Mouse (Mus musculus) neutrophil, adult 5-6 weeks (primary cell): ENCODE measurements around the gene Yod1. TPM values are rescaled to one million over a fixed set of nuclear protein-coding genes. Genes with fewer than 3 reads are reported as not detected.

ENCODE experiments used
- ATAC-seq: fragments of 151-379, 151-347 bp; 2 replicates; pipeline ENCODE4 v1.8.0; 2017; ENCODE audit warnings: mild to moderate bottlenecking, moderate TSS enrichment; ENCODE audit not compliant: insufficient number of reproducible peaks, poor library complexity, low FRiP score, severe bottlenecking; ENCODE audit errors: extremely low read depth
- total RNA-seq: library from RNA; stranded (forward); fragments of 200-1000 nt; gene quantifications from 2 replicates; pipeline ENCODE4 v1.2.3, GENCODE M21; 2017

Gene Yod1
- total RNA-seq: 12.6 and 13.6 TPM in 2 replicates

GRCm38 (mm10) chr1:130717291-130717871 lies at the start of gene Yod1:
TSS of gene Yod1 (plus strand) at chr1:130717327.
- peak; percentile 40 for ATAC-seq

- ATAC-seq: no peak
These were observed 38.6 kb upstream of the Yod1 start for GRCm38 (mm10) chr1:130678551-130678950.

GRCm38 (mm10) chr1:130681075-130681474 lies 36.1 kb upstream of the Yod1 start:
- no peak for ATAC-seq

- no peak for ATAC-seq
These were observed 35.3 kb upstream of the Yod1 start for GRCm38 (mm10) chr1:130681656-130682413.

- no peak for ATAC-seq
These were observed 33.2 kb upstream of the Yod1 start for GRCm38 (mm10) chr1:130683905-130684304.

- no peak for ATAC-seq
These were observed 18.5 kb upstream of the Yod1 start for GRCm38 (mm10) chr1:130698601-130699000.

GRCm38 (mm10) chr1:130699937-130700633 lies 17.0 kb upstream of the Yod1 start:
- ATAC-seq: no peak

GRCm38 (mm10) chr1:130701976-130702375 lies 15.2 kb upstream of the Yod1 start:
- ATAC-seq: no peak

GRCm38 (mm10) chr1:130703613-130704012 lies 13.5 kb upstream of the Yod1 start:
- ATAC-seq: no peak

- ATAC-seq: no peak
These were observed 6.6 kb upstream of the Yod1 start for GRCm38 (mm10) chr1:130710283-130711080.

- ATAC-seq: no peak
These were observed 3.1 kb upstream of the Yod1 start for GRCm38 (mm10) chr1:130714046-130714445.

GRCm38 (mm10) chr1:130715561-130716217 lies 1.4 kb upstream of the Yod1 start, which contains the start of gene Gm29427:
TSS of gene Gm29427 (minus strand) at chr1:130715799.
- peak; percentile 87 for ATAC-seq

- no peak for ATAC-seq
These were observed 962 bp upstream of the Yod1 start for GRCm38 (mm10) chr1:130716218-130716512.

- ATAC-seq: no peak
These were observed 425 bp upstream of the Yod1 start for GRCm38 (mm10) chr1:130716513-130717290.

- ATAC-seq: no peak
These were observed 7.1 kb downstream of the Yod1 start for GRCm38 (mm10) chr1:130724206-130724605.

GRCm38 (mm10) chr1:130726396-130726795 lies 9.3 kb downstream of the Yod1 start:
- no peak for ATAC-seq

GRCm38 (mm10) chr1:130728070-130728469 lies 10.9 kb downstream of the Yod1 start:
- ATAC-seq: no peak

- no peak for ATAC-seq
These were observed 11.6 kb downstream of the Yod1 start for GRCm38 (mm10) chr1:130728708-130729107.
